Mouse (Mus musculus) myocyte (in vitro differentiated cells): Measurements from ENCODE around the gene Ubtf. TPM values are rescaled to one million over a fixed set of nuclear protein-coding genes. Genes with fewer than 3 reads are reported as not detected.

Source experiments
- H3K27me3 ChIP-seq: one replicate; pipeline ENCODE4 v1.6.1; 2011; ENCODE audit not compliant: control insufficient read depth, insufficient read depth, insufficient read length
- H3K36me3 ChIP-seq: one replicate; pipeline ENCODE4 v1.6.1; 2011; ENCODE audit not compliant: control insufficient read depth, insufficient read depth
- H3K4me2 ChIP-seq: one replicate; pipeline ENCODE4 v1.6.1; 2011; ENCODE audit warnings: low read depth, control low read depth
- H3K4me3 ChIP-seq: one replicate; pipeline ENCODE4 v1.5.1; 2011; ENCODE audit warnings: mild to moderate bottlenecking, control low read depth, moderate library complexity
- H3K79me2 ChIP-seq: one replicate; pipeline ENCODE4 v1.6.1; 2011; ENCODE audit not compliant: control insufficient read depth, insufficient read depth
- H3ac ChIP-seq: one replicate; pipeline ENCODE4 v1.6.1; 2011; ENCODE audit not compliant: control insufficient read depth, insufficient read length
- CEBPB ChIP-seq: IDR thresholded peaks from 2 replicates; pipeline ENCODE4 v1.6.1; 2011; ENCODE audit warnings: mild to moderate bottlenecking, moderate library complexity; ENCODE audit not compliant: poor library complexity, insufficient read depth, severe bottlenecking
- E2F4 ChIP-seq: IDR thresholded peaks from one replicate; pipeline ENCODE4 v1.6.1; 2011; ENCODE audit warnings: mild to moderate bottlenecking, control low read depth, moderate library complexity; ENCODE audit not compliant: insufficient read depth
- MAX ChIP-seq: IDR thresholded peaks from one replicate; pipeline ENCODE4 v1.6.1; 2011; ENCODE audit warnings: low read depth, mild to moderate bottlenecking, control low read depth
- MYOD1 ChIP-seq, 3 experiments: IDR thresholded peaks; one replicate each; pipeline ENCODE4 v1.6.1; 2011; ENCODE audit warnings: control low read depth in 2 of 3, low read depth in 2 of 3, mild to moderate bottlenecking in 2 of 3, moderate library complexity in 1 of 3; ENCODE audit not compliant: insufficient read length in 2 of 3, control insufficient read depth in 1 of 3
- MYOG ChIP-seq, 3 experiments: IDR thresholded peaks; one replicate each; pipeline ENCODE4 v1.6.1; 2011; ENCODE audit warnings: control low read depth in 2 of 3, low read depth in 2 of 3, mild to moderate bottlenecking in 2 of 3; ENCODE audit not compliant: insufficient read length in 2 of 3, control insufficient read depth in 1 of 3, insufficient read depth in 1 of 3
- POLR2A ChIP-seq: IDR thresholded peaks from one replicate; pipeline ENCODE4 v1.6.1; 2011; ENCODE audit warnings: low read depth, mild to moderate bottlenecking, control low read depth, moderate library complexity; ENCODE audit not compliant: insufficient read length
- POLR2AphosphoS2 ChIP-seq: IDR thresholded peaks from one replicate; pipeline ENCODE4 v1.6.1; 2011; ENCODE audit warnings: low read depth, control low read depth; ENCODE audit not compliant: insufficient read length
- REST ChIP-seq: IDR thresholded peaks from one replicate; pipeline ENCODE4 v1.6.1; 2011; ENCODE audit warnings: mild to moderate bottlenecking, control low read depth, moderate library complexity; ENCODE audit not compliant: insufficient read depth, insufficient read length
- SRF ChIP-seq: IDR thresholded peaks from one replicate; pipeline ENCODE4 v1.6.1; 2011; ENCODE audit warnings: low read depth; ENCODE audit not compliant: control insufficient read depth, insufficient read length
- TCF12 ChIP-seq: IDR thresholded peaks from one replicate; pipeline ENCODE4 v1.6.1; 2011; ENCODE audit warnings: mild to moderate bottlenecking, control low read depth; ENCODE audit not compliant: poor library complexity, insufficient read depth, severe bottlenecking
- TCF3 ChIP-seq: IDR thresholded peaks from one replicate; pipeline ENCODE4 v1.6.1; 2011; ENCODE audit warnings: low read depth, control low read depth; ENCODE audit not compliant: insufficient read length
- USF1 ChIP-seq: IDR thresholded peaks from one replicate; pipeline ENCODE4 v1.6.1; 2011; ENCODE audit warnings: low read depth, mild to moderate bottlenecking, control low read depth, moderate library complexity
- polyA plus RNA-seq: library from polyadenylated mRNA; unstranded; fragments of >200 nt; fragmentation: generic; extraction: Trizol; gene quantifications from one replicate; pipeline ENCODE4 v1.2.1, GENCODE M21; 2012; ENCODE audit warnings: missing spikeins

The Ubtf gene
- polyA plus RNA-seq, 1 experiment: 58.6 TPM

DNA sequence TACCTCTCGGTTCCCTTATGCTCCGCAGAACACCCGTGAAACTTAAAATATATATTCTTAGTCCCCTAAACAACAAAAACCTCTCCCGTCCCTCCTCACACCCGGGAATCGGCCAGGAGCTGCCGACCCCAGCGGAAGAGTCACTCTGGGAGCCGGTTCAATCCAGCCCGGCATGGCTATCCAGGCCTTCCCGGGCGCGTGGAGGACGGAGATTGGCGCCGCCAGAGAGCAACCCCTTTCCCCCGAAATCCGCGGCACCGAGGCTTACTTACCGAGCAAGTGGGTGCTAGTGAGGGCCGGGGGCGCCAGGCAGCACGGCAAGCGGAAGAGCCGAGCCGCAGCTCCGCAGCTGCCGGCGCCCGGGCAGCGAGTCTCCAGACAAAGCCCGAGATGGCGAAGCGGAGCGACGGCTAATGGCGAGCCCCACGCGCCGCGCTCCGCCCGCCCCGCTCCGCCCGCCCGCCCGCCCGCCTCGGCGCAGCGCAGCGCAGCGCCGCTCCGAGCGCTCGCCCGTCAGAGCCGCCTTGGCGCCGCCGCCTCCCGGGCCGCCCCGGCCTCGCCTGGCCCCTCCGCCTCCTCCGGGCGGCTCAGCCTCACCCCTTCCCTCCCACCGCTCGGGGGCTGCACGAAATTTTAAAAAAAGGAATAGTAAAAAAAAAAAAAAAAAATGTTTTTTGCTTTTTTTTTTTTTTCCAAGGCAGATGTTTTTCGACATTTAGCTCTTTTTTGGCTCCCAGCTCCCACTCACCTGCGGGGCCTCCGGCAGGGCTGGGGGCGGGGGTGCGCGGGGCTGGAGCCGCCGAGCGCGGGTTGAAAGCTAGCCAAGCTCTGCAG lies 749 bp downstream of the Ubtf start:
- Histone ChIP-seq H3ac (peak overlapping the region; percentile 98), H3K4me3 (peak overlapping the region; percentile 75), H3K4me2 (peak overlapping the region; percentile 89), H3K27me3 (no peaks in the 10 kb centered on the region), H3K79me2 (peaks cover 22% of the 10 kb centered on the region), H3K36me3 (peaks cover 7% of the 10 kb centered on the region)
- no peak for TF ChIP-seq TCF12
- no peak for TF ChIP-seq USF1
- TF ChIP-seq TCF3: no peak
- no peak for TF ChIP-seq MYOD1 (IDR thresholded peaks at IDR 0.05; ENCODE audit: control insufficient read depth in 1 of 3, insufficient read length in 2 of 3, low read depth in 2 of 3)
- TF ChIP-seq MAX: no peak
- peak; percentile 68 for TF ChIP-seq POLR2A
- peak; percentile 89 for TF ChIP-seq POLR2AphosphoS2
- no peak for TF ChIP-seq MYOG (IDR thresholded peaks at IDR 0.05; ENCODE audit: control insufficient read depth in 1 of 3, insufficient read depth in 1 of 3, insufficient read length in 2 of 3, low read depth in 2 of 3)

- peak; percentile 91 for TF ChIP-seq POLR2AphosphoS2
- TF ChIP-seq MYOD1 (IDR thresholded peaks at IDR 0.05; ENCODE audit: control insufficient read depth in 1 of 3, insufficient read length in 2 of 3, low read depth in 2 of 3): no peak
- no peak for TF ChIP-seq TCF3
- no peak for TF ChIP-seq REST
- TF ChIP-seq POLR2A: peak; percentile 67
- TF ChIP-seq SRF: no peak
- no peak for TF ChIP-seq E2F4
- Histone ChIP-seq H3K4me2 (no peak overlapping the region), H3ac (peak overlapping the region; percentile 98), H3K36me3 (peaks cover 9% of the 10 kb centered on the region), H3K4me3 (peak overlapping the region; percentile 75), H3K79me2 (peaks cover 22% of the 10 kb centered on the region), H3K27me3 (no peaks in the 10 kb centered on the region)
These were observed 1.5 kb downstream of the Ubtf start for GRCm38 (mm10) chr11:102317901-102318575.

- H3K4me3 ChIP-seq: peak overlapping the region; percentile 75
- H3K36me3 ChIP-seq: peaks cover 11% of the 10 kb centered on the region
- H3K27me3 ChIP-seq: no peaks in the 10 kb centered on the region
- peaks cover 22% of the 10 kb centered on the region for H3K79me2 ChIP-seq
- no peak overlapping the region for H3K4me2 ChIP-seq
- peak overlapping the region; percentile 98 for H3ac ChIP-seq
- TF ChIP-seq POLR2A (peak; percentile 23), SRF (no peak), REST (peak; percentile 2), E2F4 (no peak), MYOD1 (IDR thresholded peaks at IDR 0.05; ENCODE audit: control insufficient read depth in 1 of 3, insufficient read length in 2 of 3, low read depth in 2 of 3) (no peak)
These were observed 2.1 kb downstream of the Ubtf start for GRCm38 (mm10) chr11:102317298-102317900.

- H3K36me3 ChIP-seq: peaks cover 14% of the 10 kb centered on the region
- peak overlapping the region; percentile 98 for H3ac ChIP-seq
- TF ChIP-seq TCF3: no peak
- TF ChIP-seq E2F4: no peak
- TF ChIP-seq MYOD1 (IDR thresholded peaks at IDR 0.05; ENCODE audit: control insufficient read depth in 1 of 3, insufficient read length in 2 of 3, low read depth in 2 of 3): no peak
- TF ChIP-seq CEBPB: no peak
- TF ChIP-seq SRF: no peak
- TF ChIP-seq MYOG (IDR thresholded peaks at IDR 0.05; ENCODE audit: control insufficient read depth in 1 of 3, insufficient read depth in 1 of 3, insufficient read length in 2 of 3, low read depth in 2 of 3): peak in 1 of 3 experiments; percentile 6
- TF ChIP-seq TCF12: no peak
- peak; percentile 29 for TF ChIP-seq POLR2AphosphoS2
- TF ChIP-seq REST: no peak
- TF ChIP-seq MAX: no peak
- peak; percentile 29 for TF ChIP-seq POLR2A
- no peak for TF ChIP-seq USF1
- H3K4me3 ChIP-seq: peak overlapping the region; percentile 75
- peak overlapping the region; percentile 91 for H3K4me2 ChIP-seq
- H3K27me3 ChIP-seq: no peaks in the 10 kb centered on the region
- H3K79me2 ChIP-seq: peaks cover 22% of the 10 kb centered on the region
These were observed 2.8 kb downstream of the Ubtf start for GRCm38 (mm10) chr11:102316572-102317297.
